8 mouse cellular contexts compared by ENCODE assay signal in genomic region chr1:180767541-180768333, GRCm38 (mm10). TPM values are rescaled to one million over a fixed set of nuclear protein-coding genes. Genes with fewer than 3 reads are reported as not detected.
DNase-seq lines count a peak whose midpoint lies in the region; ATAC-seq and TF ChIP-seq lines count a peak whose summit lies in the region.

No protein-coding gene starts in this region.

- DNase-seq in adrenal gland, adult 2 months = peak; percentile 40
- DNase-seq in adrenal gland, adult (ENCODE audit: inconsistent age in 2 of 2, low spot score in 1 of 2) = no peak
- DNase-seq in neural tube, embryonic 11.5 days (ENCODE audit: low spot score) = peak; percentile 13
- DNase-seq in neural tube, embryonic 10.5 days (ENCODE audit: extremely low spot score, low spot score) = no peak
- peak; percentile 15 for DNase-seq in heart, postnatal 0 days (ENCODE audit: low spot score)
- DNase-seq in frontal cortex, postnatal 36 days (ENCODE audit: low spot score in 2 of 2) = no peak

- H3K27me3 ChIP-seq in neural tube, embryonic 11.5 days (ENCODE audit: control insufficient read depth, insufficient read depth, low read length) = no peaks in the 10 kb centered on the region
- 0 out of 2 replicates have a peak, but pooled peaks cover 8% of the 10 kb centered on the region for H3K27me3 ChIP-seq in heart, postnatal 0 days (ENCODE audit: control insufficient read depth, insufficient read depth, low read length)
- H3K27me3 ChIP-seq in liver, embryonic 16.5 days (ENCODE audit: control insufficient read depth, insufficient read depth, low read depth, low read length) = peaks cover 10% of the 10 kb centered on the region
- no peaks in the 10 kb centered on the region for H3K27me3 ChIP-seq in stomach, embryonic 15.5 days (replicated peaks)

- no peaks in the 10 kb centered on the region for H3K36me3 ChIP-seq in neural tube, embryonic 11.5 days (ENCODE audit: control insufficient read depth, insufficient read depth, low read length)
- no peaks in the 10 kb centered on the region for H3K36me3 ChIP-seq in heart, postnatal 0 days (replicated peaks; ENCODE audit: control insufficient read depth, insufficient read depth, low read length)
- no peaks in the 10 kb centered on the region for H3K36me3 ChIP-seq in liver, embryonic 16.5 days (ENCODE audit: control insufficient read depth, insufficient read depth)
- H3K36me3 ChIP-seq in stomach, embryonic 15.5 days = no peaks in the 10 kb centered on the region

- ATAC-seq in neural tube, embryonic 11.5 days (ENCODE audit: insufficient read depth, low FRiP score, low TSS enrichment) = 0 out of 2 replicates have a peak, but pooled peaks have one; percentile 12
- ATAC-seq in heart, postnatal 0 days (ENCODE audit: insufficient read depth, low read depth) = peak; percentile 21; the same call in 1 of the 2 replicates
- peak; percentile 6; the same call in 1 of the 2 replicates for ATAC-seq in liver, embryonic 16.5 days (ENCODE audit: low read depth)
- no peak for ATAC-seq in stomach, embryonic 15.5 days (ENCODE audit: insufficient read depth, low FRiP score, low read depth)

- H3K4me1 ChIP-seq in neural tube, embryonic 11.5 days (ENCODE audit: control insufficient read depth, insufficient read depth, low read length) = no peaks in the 10 kb centered on the region
- peaks cover 7% of the 10 kb centered on the region; the same call in 1 of the 2 replicates for H3K4me1 ChIP-seq in heart, postnatal 0 days (ENCODE audit: control insufficient read depth, insufficient read depth)
- H3K4me1 ChIP-seq in liver, embryonic 16.5 days (ENCODE audit: control insufficient read depth, low read depth, low read length) = peaks cover 18% of the 10 kb centered on the region
- H3K4me1 ChIP-seq in stomach, embryonic 15.5 days = peaks cover 20% of the 10 kb centered on the region

- H3K4me2 ChIP-seq in neural tube, embryonic 11.5 days (ENCODE audit: low read depth) = peak overlapping the region; percentile 86
- peak overlapping the region; percentile 83 for H3K4me2 ChIP-seq in heart, postnatal 0 days (ENCODE audit: low read depth, low read length)
- peak overlapping the region; percentile 83 for H3K4me2 ChIP-seq in liver, embryonic 16.5 days (ENCODE audit: low read depth, low read length)
- H3K4me2 ChIP-seq in stomach, embryonic 15.5 days = peak overlapping the region; percentile 78

- H3K4me3 ChIP-seq in neural tube, embryonic 11.5 days (ENCODE audit: low read depth, low read length) = peak overlapping the region; percentile 50
- peak overlapping the region; percentile 65 for H3K4me3 ChIP-seq in heart, postnatal 0 days (ENCODE audit: low read depth, low read length)
- peak overlapping the region; percentile 66 for H3K4me3 ChIP-seq in liver, embryonic 16.5 days (ENCODE audit: low read depth, low read length)
- peak overlapping the region; percentile 51 for H3K4me3 ChIP-seq in stomach, embryonic 15.5 days (replicated peaks)

- no peak for TF ChIP-seq CTCF in heart, postnatal 0 days (IDR thresholded peaks at IDR 0.05; ENCODE audit: low read depth)

- 17% methylated on average over 10 of the region's 10 CpGs for WGBS in neural tube, embryonic 11.5 days
- 19% methylated on average over 10 of the region's 10 CpGs for WGBS in heart, postnatal 0 days
- WGBS in liver, embryonic 16.5 days (ENCODE audit: insufficient replicate concordance) = 16% methylated on average over 10 of the region's 10 CpGs
- 11% methylated on average over 10 of the region's 10 CpGs for WGBS in stomach, embryonic 15.5 days

- no peak for TF ChIP-seq EP300 in heart, postnatal 0 days (IDR thresholded peaks at IDR 0.05; ENCODE audit: low read depth)

- H3K9me3 ChIP-seq in neural tube, embryonic 11.5 days (ENCODE audit: control insufficient read depth, low read length) = no peaks in the 10 kb centered on the region
- no peaks in the 10 kb centered on the region for H3K9me3 ChIP-seq in heart, postnatal 0 days (replicated peaks; ENCODE audit: control insufficient read depth, low read length)
- H3K9me3 ChIP-seq in liver, embryonic 16.5 days (replicated peaks; ENCODE audit: control insufficient read depth, low read length) = no peaks in the 10 kb centered on the region
- H3K9me3 ChIP-seq in stomach, embryonic 15.5 days = no peaks in the 10 kb centered on the region

- H3K9ac ChIP-seq in neural tube, embryonic 11.5 days (ENCODE audit: low read length) = peak overlapping the region; percentile 88
- peak overlapping the region; percentile 83 for H3K9ac ChIP-seq in heart, postnatal 0 days (replicated peaks; ENCODE audit: low read depth, low read length)
- peak overlapping the region; percentile 65 for H3K9ac ChIP-seq in liver, embryonic 16.5 days (ENCODE audit: low read depth, low read length)
- peak overlapping the region; percentile 8; the same call in 1 of the 2 replicates for H3K9ac ChIP-seq in stomach, embryonic 15.5 days

- H3K27ac ChIP-seq in neural tube, embryonic 11.5 days (ENCODE audit: low read depth, low read length) = peak overlapping the region; percentile 49; the same call in 1 of the 2 replicates
- H3K27ac ChIP-seq in heart, postnatal 0 days (ENCODE audit: low read depth) = peak overlapping the region; percentile 65
- H3K27ac ChIP-seq in liver, embryonic 16.5 days (ENCODE audit: low read length) = peak overlapping the region; percentile 8; the same call in 1 of the 2 replicates
- peak overlapping the region; percentile 36 for H3K27ac ChIP-seq in stomach, embryonic 15.5 days

RNA-seq across cellular contexts. Expression of gene Acbd3, which starts 41.9 kb away (rescaled TPM):
- total RNA-seq in adrenal gland, adult 2 months (2021) = 10 to 100 TPM; 45.0 to 53.1 TPM
- polyA plus RNA-seq in adrenal gland, adult 2 months (2012; rRNA removed) = 10.8 and 11.1 TPM in 2 replicates
- 23.1 and 24.6 TPM in 2 replicates for polyA plus RNA-seq in neural tube, embryonic 11.5 days (2014; fragmentation: Nextera tagmentation; extraction: Ambion mirVana)
- 21.7 and 26.4 TPM in 2 replicates for total RNA-seq in heart, postnatal 0 days (2014; rRNA removed; ENCODE audit: low replicate concordance)
- polyA plus RNA-seq in heart, postnatal 0 days (2015; fragmentation: Nextera tagmentation; extraction: Ambion mirVana) = 13.2 and 13.5 TPM in 2 replicates
- 8.1 and 8.4 TPM in 2 replicates for polyA plus RNA-seq in liver, embryonic 16.5 days (2015; fragmentation: Nextera tagmentation; extraction: Ambion mirVana)
- 23.7 and 23.9 TPM in 2 replicates for polyA plus RNA-seq in stomach, embryonic 15.5 days (2015; fragmentation: Nextera tagmentation; extraction: Ambion mirVana)

RNA-seq across cellular contexts. Expression of gene H3f3a, which starts 46.0 kb away (rescaled TPM):
- 100 to 1,000 TPM; 639 to 657 TPM for total RNA-seq in adrenal gland, adult 2 months (2021)
- 103 and 113 TPM in 2 replicates for polyA plus RNA-seq in adrenal gland, adult 2 months (2012; rRNA removed)
- polyA plus RNA-seq in neural tube, embryonic 11.5 days (2014; fragmentation: Nextera tagmentation; extraction: Ambion mirVana) = 3,301 and 3,463 TPM in 2 replicates
- 1,123 and 1,337 TPM in 2 replicates for total RNA-seq in heart, postnatal 0 days (2014; rRNA removed; ENCODE audit: low replicate concordance)
- polyA plus RNA-seq in heart, postnatal 0 days (2015; fragmentation: Nextera tagmentation; extraction: Ambion mirVana) = 1,661 and 1,734 TPM in 2 replicates
- 2,020 and 2,074 TPM in 2 replicates for polyA plus RNA-seq in liver, embryonic 16.5 days (2015; fragmentation: Nextera tagmentation; extraction: Ambion mirVana)
- 1,924 and 2,089 TPM in 2 replicates for polyA plus RNA-seq in stomach, embryonic 15.5 days (2015; fragmentation: Nextera tagmentation; extraction: Ambion mirVana)

Comparison
In these comparisons a context has a peak if more than half of its experiments do, and no peak if none do; other contexts are left out.
1. DNase-seq: peak in adrenal gland, adult 2 months (single experiment), neural tube, embryonic 11.5 days (single experiment) and heart, postnatal 0 days (single experiment); none in adrenal gland, adult (0 of 2), neural tube, embryonic 10.5 days (single experiment) and frontal cortex, postnatal 36 days (0 of 2).
2. H3K27ac ChIP-seq: peak in every context shown above with its lines; median percentile 65 in heart, postnatal 0 days; 49 in neural tube, embryonic 11.5 days; 36 in stomach, embryonic 15.5 days; 8 in liver, embryonic 16.5 days.
3. H3K9ac ChIP-seq: peak in every context shown above with its lines; median percentile 88 in neural tube, embryonic 11.5 days; 83 in heart, postnatal 0 days; 65 in liver, embryonic 16.5 days; 8 in stomach, embryonic 15.5 days.
4. RNA of gene H3f3a, which starts 46.0 kb away (polyA plus RNA-seq): 3,301 to 3,463 TPM in neural tube, embryonic 11.5 days, 2,020 to 2,074 TPM in liver, embryonic 16.5 days, 1,924 to 2,089 TPM in stomach, embryonic 15.5 days and 1,661 to 1,734 TPM in heart, postnatal 0 days; 103 to 113 TPM in adrenal gland, adult 2 months; every median in the first group is over 10 times any median in the second.
5. Peak in every context shown above with its lines, with median percentiles within 50 percentile points of each other: H3K4me2 ChIP-seq and H3K4me3 ChIP-seq.